Mouse (Mus musculus): Measurements from ENCODE around the gene Rcbtb1. TPM values are rescaled to one million over a fixed set of nuclear protein-coding genes. Genes with fewer than 3 reads are reported as not detected.

Gene Rcbtb1
- total and polyA plus RNA-seq, 3 experiments = 26.0 to 41.7 (median 31.7) TPM

GRCm38 (mm10) chr14:59226240-59226639 lies 25.2 kb downstream of the Rcbtb1 start:
- TF ChIP-seq NELFE (IDR thresholded peaks at IDR 0.05; ENCODE audit: low read depth, low read length) (no peak), JUN (IDR thresholded peaks at IDR 0.05; ENCODE audit: insufficient read depth, low read depth, low read length) (no peak), PAX5 (IDR thresholded peaks at IDR 0.05; ENCODE audit: low read length) (no peak), EP300 (IDR thresholded peaks at IDR 0.05; ENCODE audit: low read length) (no peak), USF2 (conservative IDR thresholded peaks at IDR 0.05; ENCODE audit: low read depth, low read length) (no peak), TCF12 (IDR thresholded peaks at IDR 0.05; ENCODE audit: low read depth, low read length) (no peak), E2F4 (IDR thresholded peaks at IDR 0.05; ENCODE audit: insufficient replicate concordance, low read depth, low read length) (no peak), KAT2A (IDR thresholded peaks at IDR 0.05; ENCODE audit: insufficient replicate concordance, low read length) (no peak), ZMIZ1 (IDR thresholded peaks at IDR 0.05; ENCODE audit: low read depth, low read length) (no peak), MAZ (IDR thresholded peaks at IDR 0.05; ENCODE audit: low read depth, low read length) (no peak), CHD1 (IDR thresholded peaks at IDR 0.05; ENCODE audit: low read depth, low read length) (no peak), SMC3 (IDR thresholded peaks at IDR 0.05; ENCODE audit: low read depth, low read length) (no peak), ELF1 (IDR thresholded peaks at IDR 0.05; ENCODE audit: low read depth, low read length) (no peak)
- Histone ChIP-seq H3K27ac (ENCODE audit: insufficient read depth, low read depth) (no peak overlapping the region), H3K4me2 (ENCODE audit: insufficient read depth, low read depth, poor library complexity, severe bottlenecking) (no peak overlapping the region), H3K4me1 (ENCODE audit: control insufficient read depth in 1 of 2, insufficient read depth in 2 of 2) (no peaks in the 10 kb centered on the region), H3K79me2 (replicated peaks; ENCODE audit: control insufficient read depth, extremely low read depth, insufficient read depth, poor library complexity, severe bottlenecking) (no peaks in the 10 kb centered on the region; the same call in 1 of the 2 replicates), H3K4me3 (replicated peaks in 1 of 3; ENCODE audit: low read depth in 2 of 3, low read length in 2 of 3, poor library complexity in 1 of 3) (no peak overlapping the region), H3K36me3 (replicated peaks in 1 of 2; ENCODE audit: control insufficient read depth in 1 of 2, insufficient read depth in 1 of 2, low read length in 1 of 2) (peaks cover 44 to 87% of the 10 kb centered on the region in 2 experiments), H3K27me3 (replicated peaks) (no peaks in the 10 kb centered on the region), H3K9ac (ENCODE audit: insufficient read depth, low read depth) (no peak overlapping the region), H3K9me3 (replicated peaks; ENCODE audit: low read length) (no peaks in the 10 kb centered on the region)
- DNase-seq (ENCODE audit: extremely low read depth) = no peak
- in situ Hi-C loops (cut with MboI; ENCODE audit: low pct_ligation_motif_present, low pct_unique_long_range_greater_than_20kb, low sequenced_read_pairs) (loop anchor here (25.0 kb wide), 1 partner anchor 336 kb away; no protein-coding TSS in a partner anchor), dilution Hi-C loops (cut with MboI; ENCODE audit: extremely low pct_ligation_motif_present, extremely low pct_unique_long_range_greater_than_20kb, low sequenced_read_pairs) (no loop called here)

- dilution Hi-C loops (cut with MboI; ENCODE audit: extremely low pct_ligation_motif_present, extremely low pct_unique_long_range_greater_than_20kb, low sequenced_read_pairs) (no loop called here), in situ Hi-C loops (cut with MboI; ENCODE audit: low pct_ligation_motif_present, low pct_unique_long_range_greater_than_20kb, low sequenced_read_pairs) (loop anchor here (25.0 kb wide), 1 partner anchor 332 kb away; no protein-coding TSS in a partner anchor)
- H3K27ac ChIP-seq (ENCODE audit: insufficient read depth, low read depth) = no peak overlapping the region
- H3K36me3 ChIP-seq (replicated peaks in 1 of 2; ENCODE audit: control insufficient read depth in 1 of 2, insufficient read depth in 1 of 2, low read length in 1 of 2) = peaks cover 44 to 93% of the 10 kb centered on the region in 2 experiments
- no peaks in the 10 kb centered on the region for H3K9me3 ChIP-seq (replicated peaks; ENCODE audit: low read length)
- H3K79me2 ChIP-seq (replicated peaks; ENCODE audit: control insufficient read depth, extremely low read depth, insufficient read depth, poor library complexity, severe bottlenecking) = no peaks in the 10 kb centered on the region; the same call in 1 of the 2 replicates
- peak; percentile 12 for DNase-seq (ENCODE audit: extremely low read depth)
- no peaks in the 10 kb centered on the region for H3K27me3 ChIP-seq (replicated peaks)
- H3K9ac ChIP-seq (ENCODE audit: insufficient read depth, low read depth) = no peak overlapping the region
- peaks cover 0 to 3% of the 10 kb centered on the region in 2 experiments; a peak in 1 of 4 replicates for H3K4me1 ChIP-seq (ENCODE audit: control insufficient read depth in 1 of 2, insufficient read depth in 2 of 2)
- TF ChIP-seq ZC3H11A (IDR thresholded peaks at IDR 0.05; ENCODE audit: low read depth, low read length) = no peak
- peak in 1 of 2 experiments; percentile 24; a peak in 1 of 4 replicates for TF ChIP-seq CTCF (conservative IDR thresholded peaks at IDR 0.05 in 1 of 2, IDR thresholded peaks at IDR 0.05 in 1 of 2; ENCODE audit: low read depth in 2 of 2, low read length in 2 of 2)
- H3K4me3 ChIP-seq (replicated peaks in 1 of 3; ENCODE audit: low read depth in 2 of 3, low read length in 2 of 3, poor library complexity in 1 of 3) = no peak overlapping the region
- H3K4me2 ChIP-seq (ENCODE audit: insufficient read depth, low read depth, poor library complexity, severe bottlenecking) = no peak overlapping the region
Observed at GRCm38 (mm10) chr14:59229822-59230221, 28.8 kb downstream of the Rcbtb1 start.

Measured in CH12.LX (cell line).